Mouse (Mus musculus): ENCODE measurements around the gene Tet1. TPM values are rescaled to one million over a fixed set of nuclear protein-coding genes. Genes with fewer than 3 reads are reported as not detected.

Tet1 gene
- total and polyA plus RNA-seq, 3 experiments, result 0.08 TPM; not detected in 1

- no peak overlapping the region for H3K27ac ChIP-seq (ENCODE audit: control insufficient read depth, low read depth, low read length)
- TF ChIP-seq MAZ (IDR thresholded peaks at IDR 0.05; ENCODE audit: low read depth, low read length) (no peak), CHD1 (IDR thresholded peaks at IDR 0.05; ENCODE audit: low read depth, low read length) (no peak), POLR2AphosphoS2 (IDR thresholded peaks at IDR 0.05; ENCODE audit: low read length) (no peak), MEF2A (IDR thresholded peaks at IDR 0.05; ENCODE audit: extremely low read depth, insufficient replicate concordance, low read depth, low read length, poor library complexity, severe bottlenecking) (no peak), MYB (IDR thresholded peaks at IDR 0.05; ENCODE audit: low read depth, low read length) (no peak), UBTF (IDR thresholded peaks at IDR 0.05; ENCODE audit: borderline replicate concordance, insufficient read depth, low read depth, low read length) (no peak), MXI1 (IDR thresholded peaks at IDR 0.05; ENCODE audit: low read depth, low read length) (no peak), KAT2A (conservative IDR thresholded peaks at IDR 0.05; ENCODE audit: low read depth, low read length) (no peak), HCFC1 (IDR thresholded peaks at IDR 0.05; ENCODE audit: low read depth, low read length) (no peak), MYC (IDR thresholded peaks at IDR 0.05; ENCODE audit: low read depth, low read length) (no peak), RAD21 (IDR thresholded peaks at IDR 0.05; ENCODE audit: low read depth, low read length) (no peak), CTCF (IDR thresholded peaks at IDR 0.05 in 2 of 3, conservative IDR thresholded peaks at IDR 0.05 in 1 of 3; ENCODE audit: control insufficient read depth in 1 of 3, insufficient read depth in 1 of 3, low read depth in 2 of 3, low read length in 3 of 3, poor library complexity in 1 of 3, severe bottlenecking in 1 of 3) (no peak), MAFK (IDR thresholded peaks at IDR 0.05; ENCODE audit: borderline replicate concordance, low read depth, low read length) (no peak), NELFE (IDR thresholded peaks at IDR 0.05; ENCODE audit: low read depth, low read length) (no peak)
- DNase-seq (ENCODE audit: low read depth, low spot score), result no peak
- H3K27me3 ChIP-seq (ENCODE audit: control insufficient read depth in 1 of 2, insufficient read depth in 2 of 2, low read length in 2 of 2), result no peaks in the 10 kb centered on the region; a peak in 2 of 4 replicates
- H3K4me3 ChIP-seq (ENCODE audit: control insufficient read depth in 1 of 2, insufficient read depth in 1 of 2, low read depth in 2 of 2, low read length in 2 of 2), result no peak overlapping the region
- no peaks in the 10 kb centered on the region for H3K79me2 ChIP-seq (ENCODE audit: control insufficient read depth, insufficient read depth, low read length, poor library complexity)
- no peaks in the 10 kb centered on the region for H3K4me1 ChIP-seq (ENCODE audit: control insufficient read depth in 1 of 2, insufficient read depth in 2 of 2, low read length in 2 of 2)
- H3K36me3 ChIP-seq (ENCODE audit: control insufficient read depth in 1 of 2, insufficient read depth in 2 of 2, low read length in 2 of 2), result no peaks in the 10 kb centered on the region
- no peaks in the 10 kb centered on the region for H3K9me3 ChIP-seq (replicated peaks; ENCODE audit: insufficient read depth, low read length)
- H3K9ac ChIP-seq (ENCODE audit: control insufficient read depth, low read depth, low read length, poor library complexity, severe bottlenecking), result no peak overlapping the region
Measured at GRCm38 (mm10) chr10:62902829-62903228, 6.0 kb downstream of the Tet1 start.

GRCm38 (mm10) chr10:62901826-62902225 is 7.0 kb downstream of the Tet1 start:
- DNase-seq (ENCODE audit: low read depth, low spot score), result no peak
- Histone ChIP-seq H3K4me3 (ENCODE audit: control insufficient read depth in 1 of 2, insufficient read depth in 1 of 2, low read depth in 2 of 2, low read length in 2 of 2) (no peak overlapping the region), H3K27me3 (ENCODE audit: control insufficient read depth in 1 of 2, insufficient read depth in 2 of 2, low read length in 2 of 2) (no peaks in the 10 kb centered on the region; a peak in 1 of 4 replicates), H3K79me2 (ENCODE audit: control insufficient read depth, insufficient read depth, low read length, poor library complexity) (no peaks in the 10 kb centered on the region), H3K9ac (ENCODE audit: control insufficient read depth, low read depth, low read length, poor library complexity, severe bottlenecking) (no peak overlapping the region), H3K27ac (ENCODE audit: control insufficient read depth, low read depth, low read length) (no peak overlapping the region), H3K4me1 (ENCODE audit: control insufficient read depth in 1 of 2, insufficient read depth in 2 of 2, low read length in 2 of 2) (no peaks in the 10 kb centered on the region), H3K36me3 (ENCODE audit: control insufficient read depth in 1 of 2, insufficient read depth in 2 of 2, low read length in 2 of 2) (no peaks in the 10 kb centered on the region), H3K9me3 (replicated peaks; ENCODE audit: insufficient read depth, low read length) (no peaks in the 10 kb centered on the region)
- TF ChIP-seq MYB (IDR thresholded peaks at IDR 0.05; ENCODE audit: low read depth, low read length), result no peak
- no peak for TF ChIP-seq EP300 (IDR thresholded peaks at IDR 0.05; ENCODE audit: low read depth in 1 of 2, low read length in 2 of 2)
- no peak for TF ChIP-seq TBP (IDR thresholded peaks at IDR 0.05; ENCODE audit: low read depth, low read length)
- no peak for TF ChIP-seq ZKSCAN1 (IDR thresholded peaks at IDR 0.05; ENCODE audit: low read depth, low read length)
